Mouse (Mus musculus) cerebellum, postnatal 4 days (tissue): ENCODE results near the gene Pld5.
"Not testable (repeated sequence)": the region's sequence is repeated elsewhere in the genome, so short reads cannot be mapped to it uniquely, and the experiment has no call there.

Experiments
- DNase-seq, 2 experiments: peaks; one replicate each; pipeline ENCODE4 v3.0.0; 2022; ENCODE audit warnings: low spot score in 2 of 2, mixed read lengths in 1 of 2

The Pld5 gene

GRCm38 (mm10) chr1:176043056-176043455 is 232.1 kb downstream of the Pld5 start:
- no peak for DNase-seq

DNA sequence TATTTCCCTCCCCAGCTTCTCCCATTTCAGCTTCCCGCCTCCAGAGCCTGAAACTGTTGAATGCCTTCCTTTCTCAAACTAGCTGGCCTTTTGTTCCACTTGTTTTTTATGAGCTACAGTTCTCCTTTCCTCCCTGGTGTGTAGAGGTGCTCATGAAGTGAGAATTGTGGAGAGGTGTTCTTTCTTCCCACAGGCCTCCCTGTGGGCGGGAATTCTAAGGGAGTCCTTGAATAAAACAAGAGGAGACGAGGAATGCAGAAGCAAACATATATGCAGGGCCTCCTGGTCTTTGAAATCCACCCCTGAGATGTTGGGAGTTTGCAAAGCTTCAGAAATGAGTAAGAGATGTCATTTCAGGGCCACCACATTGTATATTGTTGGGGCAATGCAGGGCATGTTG is 235.2 kb downstream of the Pld5 start:
- DNase-seq = no peak

- no peak for DNase-seq
These were observed 239.1 kb downstream of the Pld5 start for GRCm38 (mm10) chr1:176036028-176036427.

DNA sequence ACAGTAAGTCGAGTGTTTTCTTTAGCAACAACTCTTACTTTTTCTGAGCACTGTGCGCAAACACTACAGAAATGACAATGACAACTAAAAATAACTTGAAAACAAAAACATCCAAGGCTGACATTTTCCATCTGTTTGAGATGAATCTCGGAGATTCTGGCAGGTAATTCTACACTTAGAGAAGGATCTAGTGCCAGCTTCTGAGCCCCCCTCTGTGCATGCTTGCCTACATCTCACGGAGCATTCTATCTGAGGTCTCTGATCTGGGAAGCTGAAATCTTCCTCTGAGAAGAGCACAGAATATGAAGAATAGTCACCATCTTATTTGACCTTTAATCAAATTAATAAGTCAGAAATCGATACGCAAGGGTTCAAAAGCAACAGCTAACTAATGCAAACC is 240.4 kb downstream of the Pld5 start:
- DNase-seq = no peak

- no peak for DNase-seq
These were observed 241.4 kb downstream of the Pld5 start for GRCm38 (mm10) chr1:176033698-176034097.

GRCm38 (mm10) chr1:176029063-176029462 is 246.0 kb downstream of the Pld5 start:
- no peak for DNase-seq

GRCm38 (mm10) chr1:176028397-176028796 is 246.7 kb downstream of the Pld5 start:
- no peak for DNase-seq

DNA sequence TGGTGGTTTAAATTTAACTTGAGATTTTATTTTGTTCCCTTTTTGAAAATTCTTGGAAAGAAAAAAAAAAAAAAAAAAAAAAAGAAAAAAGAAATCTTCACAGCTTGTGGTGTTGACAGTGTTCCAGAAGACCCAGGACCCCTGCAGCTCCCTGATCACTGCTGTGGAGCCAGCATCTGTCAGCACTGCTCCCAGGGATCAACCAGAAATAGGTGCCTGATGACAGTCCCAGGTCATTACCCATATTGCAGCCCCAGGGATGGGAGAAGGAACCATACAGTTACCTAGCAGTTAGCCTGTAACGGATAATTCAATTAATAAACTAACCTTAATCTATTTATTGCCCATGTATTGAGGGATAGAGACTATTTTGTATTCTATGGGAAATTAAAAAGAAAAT is 250.6 kb downstream of the Pld5 start:
- peak in 1 of 2 experiments; percentile 43 for DNase-seq

- DNase-seq = no peak
These were observed 256.6 kb downstream of the Pld5 start for GRCm38 (mm10) chr1:176018523-176018922.

GRCm38 (mm10) chr1:176016076-176016475 is 259.0 kb downstream of the Pld5 start:
- DNase-seq = no peak

DNA sequence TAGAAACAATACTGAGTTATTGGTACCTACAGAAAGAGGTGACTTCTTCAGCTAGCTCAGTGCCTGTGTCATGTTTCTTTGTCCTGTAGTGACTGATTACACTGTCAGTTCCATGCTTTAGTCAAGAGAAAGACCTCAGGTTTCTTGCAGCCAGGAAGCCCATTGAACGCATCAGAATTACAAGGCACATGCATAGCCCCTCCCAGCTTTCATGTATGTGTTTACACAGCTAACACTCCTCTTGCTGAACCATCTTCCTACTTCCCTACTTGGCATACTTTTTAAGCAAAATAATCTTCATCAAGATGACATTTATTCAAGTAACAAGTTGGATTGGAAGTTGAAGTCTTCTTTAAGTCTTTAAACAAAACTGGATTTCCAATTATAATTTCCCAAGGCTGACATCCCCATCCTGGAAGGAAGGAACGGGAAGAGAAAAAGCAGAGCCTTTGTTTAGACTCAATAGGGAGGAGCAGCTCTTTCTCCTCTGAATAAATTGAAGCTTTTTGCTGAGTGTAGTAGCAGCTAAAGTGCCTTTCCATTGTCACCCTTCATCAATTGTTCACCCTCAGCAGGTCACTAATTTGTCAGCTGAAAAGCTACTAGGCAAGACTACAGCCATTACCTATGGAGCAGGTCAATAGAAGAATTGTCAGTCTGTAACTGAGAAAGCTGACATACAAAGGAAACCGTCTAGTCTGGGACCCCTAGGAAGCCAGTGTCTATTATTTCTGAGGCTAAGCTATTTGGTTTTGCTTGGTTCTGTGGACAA is 261.4 kb downstream of the Pld5 start:
- DNase-seq = no peak

DNA sequence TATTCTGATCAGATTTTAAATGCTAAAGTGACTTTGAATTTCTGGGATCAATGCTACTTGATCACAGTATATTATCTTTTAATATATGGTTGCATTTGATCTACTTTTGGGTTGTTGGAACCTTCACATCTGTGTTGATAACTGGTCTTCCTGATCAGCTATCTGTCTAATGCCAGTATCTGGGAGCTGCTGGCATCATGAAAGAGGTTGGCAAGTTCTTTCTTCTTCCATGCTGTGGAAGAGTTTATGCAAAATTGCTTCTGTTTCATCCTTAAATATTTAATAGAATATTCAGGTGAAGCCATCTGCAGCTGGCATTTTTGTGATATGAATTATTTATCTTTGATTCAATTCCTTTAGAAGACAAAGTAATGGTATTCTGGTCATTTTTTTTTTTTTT is 263.6 kb downstream of the Pld5 start:
- DNase-seq = no peak

GRCm38 (mm10) chr1:176011072-176011471 is 264.0 kb downstream of the Pld5 start:
- no peak for DNase-seq

- DNase-seq = no peak
These were observed 266.7 kb downstream of the Pld5 start for GRCm38 (mm10) chr1:176008411-176008810.

DNA sequence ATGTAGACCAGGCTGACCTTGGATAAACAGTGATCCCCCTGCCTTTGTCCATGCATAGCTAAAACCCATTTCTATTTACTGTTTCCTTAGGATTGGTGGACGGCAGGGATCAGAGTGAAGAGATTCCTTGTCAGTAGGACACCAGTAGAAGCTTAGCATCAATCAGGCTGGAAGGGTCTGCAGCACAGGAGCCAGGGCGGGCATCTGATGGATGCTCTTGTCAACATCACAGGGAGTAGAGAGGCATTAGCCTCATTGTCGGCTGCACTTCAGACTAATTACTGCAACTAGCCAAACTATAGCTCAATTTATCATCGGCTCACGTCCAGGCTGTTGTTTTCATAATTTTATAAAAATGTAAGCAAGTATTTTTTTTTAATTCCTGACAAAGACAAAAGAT is 274.5 kb downstream of the Pld5 start:
- no peak for DNase-seq

DNA sequence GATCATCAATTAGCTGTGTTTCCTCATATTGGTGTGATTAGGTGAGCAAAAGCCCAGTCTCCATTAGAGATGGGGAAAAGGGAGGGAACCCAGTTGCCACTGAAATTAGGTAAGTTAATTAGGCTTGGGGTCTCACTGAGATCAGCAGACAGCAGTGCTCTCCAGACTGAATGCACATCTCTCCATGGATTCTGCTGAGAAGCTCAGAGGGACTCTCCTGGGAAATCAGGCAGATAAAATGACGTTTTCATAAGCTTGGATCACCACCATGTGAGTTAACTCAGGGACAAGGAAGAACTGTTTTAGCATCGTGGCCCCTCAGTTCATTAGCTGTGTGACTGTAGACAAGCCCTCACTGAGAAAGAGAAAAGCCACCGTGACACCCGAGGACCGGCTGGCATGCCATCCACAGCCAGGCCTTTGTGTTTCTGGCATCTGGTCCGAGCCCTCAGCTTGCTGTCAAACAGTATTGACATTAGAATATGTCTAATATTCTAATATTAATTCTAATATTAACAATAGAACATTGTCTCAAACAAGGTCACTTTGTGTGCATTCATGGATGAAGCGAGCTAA is 277.9 kb downstream of the Pld5 start:
- DNase-seq = no peak

DNA sequence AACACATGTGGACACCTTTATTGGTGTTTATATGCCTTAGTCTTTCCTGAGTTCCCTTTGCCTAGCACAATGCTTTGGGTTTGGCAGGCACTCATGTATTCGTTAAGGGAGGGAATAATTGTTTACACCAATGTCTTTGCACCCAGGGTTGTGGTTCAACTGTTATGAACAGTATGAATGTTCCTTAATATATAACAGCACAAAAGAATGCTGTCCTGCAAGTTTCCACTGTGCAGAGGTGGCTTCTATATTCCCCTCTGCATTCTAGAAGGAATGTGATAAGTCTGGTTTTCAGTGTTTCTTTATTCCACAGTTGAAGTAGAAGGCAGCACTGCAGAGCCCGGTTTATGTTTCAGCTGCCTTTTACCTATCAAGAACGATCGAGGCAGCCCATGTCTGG is 286.2 kb downstream of the Pld5 start:
- no peak for DNase-seq

DNA sequence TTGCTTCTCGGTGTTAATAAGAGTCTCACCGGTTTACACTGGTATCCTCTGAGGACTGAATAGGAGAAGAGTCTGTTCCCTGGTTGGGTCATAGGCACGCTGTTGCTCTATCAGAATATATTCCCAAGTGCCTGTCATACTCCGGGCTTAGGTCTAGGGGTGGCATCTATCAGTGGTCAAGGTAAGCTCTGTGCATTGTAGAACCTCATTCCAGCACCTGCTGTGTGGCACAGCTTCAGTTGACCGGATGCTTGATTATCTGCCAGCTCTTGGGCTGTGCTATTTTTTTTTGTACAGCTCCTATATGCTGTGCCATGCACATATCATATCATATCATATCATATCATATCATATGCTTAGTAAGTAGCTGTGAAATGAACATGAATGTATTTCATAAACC is 286.7 kb downstream of the Pld5 start:
- DNase-seq = no peak

DNA sequence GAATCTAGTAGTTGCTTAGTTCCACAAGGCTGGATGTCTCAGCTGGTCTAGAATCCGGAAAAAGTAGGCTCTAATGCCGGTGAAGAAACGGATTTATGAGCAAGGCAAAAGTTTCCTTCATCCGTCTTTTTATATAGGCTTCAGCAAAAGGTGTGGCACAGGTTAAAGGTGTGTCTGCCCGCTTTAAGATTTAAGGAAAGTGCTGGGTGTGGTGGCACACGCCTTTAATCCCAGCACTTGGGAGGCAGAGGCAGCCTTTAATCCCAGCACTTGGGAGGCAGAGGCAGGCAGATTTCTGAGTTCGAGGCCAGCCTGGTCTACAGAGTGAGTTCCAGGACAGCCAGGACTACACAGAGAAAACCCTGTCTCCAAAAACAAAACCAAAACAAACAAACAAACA is 296.1 kb downstream of the Pld5 start, which contains the start of gene Rbm8a2:
TSS of gene Rbm8a2 (minus strand) at position 101 of the 400 bp plus-strand sequence.
- DNase-seq = not testable (repeated sequence)

DNA sequence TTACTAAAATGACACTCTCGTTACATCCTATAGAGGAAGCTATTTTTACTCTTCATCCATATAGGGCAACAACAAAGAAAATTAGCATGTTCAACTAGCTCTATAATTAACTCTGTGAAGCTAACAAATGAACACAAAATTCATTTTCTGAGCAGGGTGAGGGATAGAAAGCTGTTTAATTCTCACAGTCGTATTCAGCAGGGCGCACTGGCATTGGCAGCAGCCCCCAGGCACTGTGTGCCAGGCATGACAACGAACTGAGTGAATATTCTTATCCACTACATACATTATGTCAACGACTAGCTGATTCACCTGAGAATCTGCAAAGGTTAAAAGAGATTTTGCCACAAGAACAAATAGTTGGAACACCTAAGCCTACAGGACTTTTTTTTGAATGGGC is 304.4 kb downstream of the Pld5 start:
- DNase-seq = no peak

DNA sequence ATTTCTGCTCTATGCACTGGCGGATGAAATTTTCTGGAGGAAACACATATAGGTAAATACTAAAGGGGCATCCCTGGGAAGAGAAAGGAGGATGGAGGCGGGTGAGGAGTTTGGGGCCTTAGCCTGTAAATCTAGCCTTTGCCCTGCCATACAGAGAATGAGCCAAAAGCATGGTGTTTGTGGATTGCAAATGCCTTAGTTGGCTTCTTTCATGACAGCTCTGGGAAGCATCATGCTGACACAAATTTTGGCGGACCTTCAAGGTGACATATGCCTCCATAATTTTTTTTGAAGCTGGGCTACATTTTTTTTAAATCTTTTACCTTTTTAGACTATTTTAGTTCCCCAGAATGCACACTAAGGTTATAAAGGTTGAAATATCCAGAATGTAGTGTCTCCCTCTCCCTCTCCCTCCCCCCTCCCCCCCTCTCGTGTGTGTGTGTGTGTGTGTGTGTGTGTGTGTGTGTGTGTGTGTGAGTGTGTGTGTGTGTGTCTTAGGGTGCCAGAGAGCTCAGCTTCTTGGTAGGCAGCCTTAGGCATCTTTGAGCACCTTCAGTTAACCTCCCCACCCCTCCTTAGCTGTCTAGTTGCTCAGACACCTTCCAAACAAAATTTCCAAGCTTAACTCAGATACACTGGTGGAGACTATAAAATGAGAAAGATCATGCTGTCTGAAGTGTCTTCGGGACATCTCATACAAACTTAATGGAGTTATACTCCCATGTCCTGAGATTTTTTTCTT is 307.9 kb downstream of the Pld5 start:
- peak in 1 of 2 experiments; percentile 11 for DNase-seq

- DNase-seq = no peak
These were observed 313.3 kb downstream of the Pld5 start for GRCm38 (mm10) chr1:175961786-175962185.

DNA sequence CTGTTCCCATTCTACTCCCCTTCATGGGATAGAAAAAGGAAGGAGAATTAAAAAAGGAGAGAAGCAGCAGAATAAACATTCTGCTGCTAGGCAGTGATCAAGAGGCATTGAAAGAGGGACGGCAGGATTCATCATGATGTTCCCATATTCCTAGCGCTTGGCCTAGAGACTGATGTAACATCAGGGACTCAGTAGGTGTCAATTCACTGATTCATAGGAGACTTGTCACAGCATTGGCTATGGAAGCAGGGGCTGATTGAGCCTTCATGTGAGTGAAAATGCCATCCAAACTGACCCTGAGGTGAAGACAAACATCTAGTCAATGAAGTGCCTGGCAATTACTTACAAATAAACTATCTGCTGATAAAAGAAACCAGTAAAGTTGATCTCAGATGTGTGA is 324.3 kb downstream of the Pld5 start:
- DNase-seq = no peak
